Mouse (Mus musculus): ENCODE measurements around the gene Rpl27a.

GRCm38 (mm10) chr7:109546186-109546585 is 27.2 kb downstream of the Rpl27a start:
- TF ChIP-seq POLR2A (IDR thresholded peaks at IDR 0.05; ENCODE audit: control insufficient read depth, extremely low read depth, insufficient read depth, low read length, poor library complexity) (no peak), CTCF (IDR thresholded peaks at IDR 0.05; ENCODE audit: borderline replicate concordance, control insufficient read depth, extremely low read depth, insufficient read depth, low read length, poor library complexity) (no peak)
